Comparison of ENCODE assay signal across 13 mouse cellular contexts in genomic region chr15:7224151-7224775, GRCm38 (mm10).
DNase-seq lines count a peak whose midpoint lies in the region; ATAC-seq lines count a peak whose summit lies in the region.
"Had no signal": no experiment of that assay in that cellular context is flagged by ENCODE, and none has a peak within 500 bp of the region (broad histone marks: within the 10 kb centered on the region; RNA-seq: fewer than 3 reads in every experiment).

No protein-coding gene starts in this region.

- no peak overlapping the region for H3K4me2 ChIP-seq in forebrain, embryonic 13.5 days
- H3K4me2 ChIP-seq in forebrain, embryonic 11.5 days (ENCODE audit: low read depth, low read length, severe bottlenecking): no peak overlapping the region
- H3K4me2 ChIP-seq in forebrain, embryonic 16.5 days (ENCODE audit: low read length): no peak overlapping the region
- H3K4me2 ChIP-seq in intestine, embryonic 16.5 days (ENCODE audit: low read depth, low read length): no peak overlapping the region
- H3K4me2 ChIP-seq: limb, embryonic 13.5 days had no signal

- ATAC-seq in forebrain, embryonic 13.5 days: peak; percentile 44; the same call in 1 of the 2 replicates
- ATAC-seq in forebrain, embryonic 11.5 days (replicated peaks; ENCODE audit: low FRiP score): no peak
- ATAC-seq in forebrain, embryonic 16.5 days: peak; percentile 41
- no peak for ATAC-seq in intestine, embryonic 16.5 days
- ATAC-seq: intestine, postnatal 0 days had no signal

- H3K27ac ChIP-seq in forebrain, embryonic 13.5 days: no peak overlapping the region
- H3K27ac ChIP-seq in forebrain, embryonic 11.5 days (ENCODE audit: low read depth, low read length): no peak overlapping the region
- no peak overlapping the region for H3K27ac ChIP-seq in forebrain, embryonic 16.5 days (ENCODE audit: low read length)
- H3K27ac ChIP-seq in intestine, embryonic 16.5 days (ENCODE audit: low read length): no peak overlapping the region
- H3K27ac ChIP-seq: limb, embryonic 13.5 days; macrophage had no signal

- intact Hi-C loops in heart, postnatal 10 days (cut with DNase I): no loop called here

- no peak overlapping the region for H3K4me3 ChIP-seq in forebrain, embryonic 13.5 days
- no peak overlapping the region for H3K4me3 ChIP-seq in forebrain, embryonic 11.5 days (ENCODE audit: low read depth, low read length)
- H3K4me3 ChIP-seq in forebrain, embryonic 16.5 days (replicated peaks; ENCODE audit: low read length): no peak overlapping the region
- H3K4me3 ChIP-seq in intestine, embryonic 16.5 days (ENCODE audit: low read length): no peak overlapping the region
- H3K4me3 ChIP-seq: limb, embryonic 13.5 days had no signal

- no peaks in the 10 kb centered on the region for H3K36me3 ChIP-seq in forebrain, embryonic 13.5 days (ENCODE audit: poor library complexity, severe bottlenecking)
- H3K36me3 ChIP-seq in forebrain, embryonic 11.5 days (ENCODE audit: control insufficient read depth, insufficient read depth, low read length): no peaks in the 10 kb centered on the region
- H3K36me3 ChIP-seq in forebrain, embryonic 16.5 days (ENCODE audit: control insufficient read depth, insufficient read depth): no peaks in the 10 kb centered on the region
- no peaks in the 10 kb centered on the region for H3K36me3 ChIP-seq in intestine, embryonic 16.5 days (ENCODE audit: control insufficient read depth, insufficient read depth, low read length)
- H3K36me3 ChIP-seq: limb, embryonic 13.5 days had no signal

- whole genome bisulfite sequencing in forebrain, embryonic 13.5 days: 79% methylated on average over 12 of the region's 12 CpGs
- 88% methylated on average over 12 of the region's 12 CpGs for WGBS in forebrain, embryonic 11.5 days
- WGBS in forebrain, embryonic 16.5 days: 62% methylated on average over 12 of the region's 12 CpGs
- WGBS in intestine, embryonic 16.5 days: 68% methylated on average over 12 of the region's 12 CpGs

- H3K9ac ChIP-seq in forebrain, embryonic 13.5 days: no peak overlapping the region
- H3K9ac ChIP-seq in forebrain, embryonic 11.5 days (ENCODE audit: low read length): no peak overlapping the region
- no peak overlapping the region for H3K9ac ChIP-seq in forebrain, embryonic 16.5 days (replicated peaks; ENCODE audit: low read depth, low read length)
- H3K9ac ChIP-seq in intestine, embryonic 16.5 days (ENCODE audit: low read depth, low read length): no peak overlapping the region
- H3K9ac ChIP-seq: limb, embryonic 13.5 days had no signal

- H3K4me1 ChIP-seq in forebrain, embryonic 13.5 days: peaks cover 5% of the 10 kb centered on the region; the same call in 1 of the 2 replicates
- H3K4me1 ChIP-seq in forebrain, embryonic 11.5 days (replicated peaks; ENCODE audit: control insufficient read depth, insufficient read depth, low read length): no peaks in the 10 kb centered on the region
- H3K4me1 ChIP-seq in forebrain, embryonic 16.5 days (replicated peaks; ENCODE audit: control insufficient read depth, insufficient read depth, low read length): peaks cover 11% of the 10 kb centered on the region
- H3K4me1 ChIP-seq in intestine, embryonic 16.5 days (ENCODE audit: control insufficient read depth, insufficient read depth, low read length): no peaks in the 10 kb centered on the region

- no peaks in the 10 kb centered on the region for H3K27me3 ChIP-seq in forebrain, embryonic 13.5 days
- no peaks in the 10 kb centered on the region for H3K27me3 ChIP-seq in forebrain, embryonic 11.5 days (ENCODE audit: control insufficient read depth, insufficient read depth, low read length)
- H3K27me3 ChIP-seq in forebrain, embryonic 16.5 days (replicated peaks; ENCODE audit: control insufficient read depth, insufficient read depth, low read length): no peaks in the 10 kb centered on the region
- H3K27me3 ChIP-seq in intestine, embryonic 16.5 days (replicated peaks; ENCODE audit: control insufficient read depth, insufficient read depth, low read length): no peaks in the 10 kb centered on the region
- H3K27me3 ChIP-seq: limb, embryonic 13.5 days had no signal

- H3K9me3 ChIP-seq in forebrain, embryonic 13.5 days (replicated peaks): no peaks in the 10 kb centered on the region
- H3K9me3 ChIP-seq in forebrain, embryonic 11.5 days (ENCODE audit: control insufficient read depth, low read length): no peaks in the 10 kb centered on the region
- no peaks in the 10 kb centered on the region for H3K9me3 ChIP-seq in forebrain, embryonic 16.5 days (ENCODE audit: control insufficient read depth, low read length)
- no peaks in the 10 kb centered on the region for H3K9me3 ChIP-seq in intestine, embryonic 16.5 days (ENCODE audit: control insufficient read depth, low read length)
- H3K9me3 ChIP-seq: limb, embryonic 13.5 days had no signal

- DNase-seq in forebrain, embryonic 11.5 days (ENCODE audit: low spot score): no peak
- peak; percentile 32 to 44 for DNase-seq in layer of hippocampus, postnatal 10 days (ENCODE audit: low spot score in 2 of 2)
- no peak for DNase-seq in layer of hippocampus, postnatal 36 days
- DNase-seq in heart, postnatal 10 days: peak; percentile 38 to 39
- DNase-seq in frontal cortex, postnatal 25 days (ENCODE audit: low spot score in 2 of 2): no peak
- DNase-seq: cerebellum, adult 18-20 months; kidney, postnatal 25 days had no signal

Comparison
In these comparisons a context has a peak if more than half of its experiments do, and no peak if none do; other contexts are left out.
1. ATAC-seq: peak in forebrain, embryonic 13.5 days (single experiment) and forebrain, embryonic 16.5 days (single experiment); none in forebrain, embryonic 11.5 days (single experiment) and intestine, embryonic 16.5 days (single experiment).
2. DNase-seq: peak in layer of hippocampus, postnatal 10 days (2 of 2) and heart, postnatal 10 days (2 of 2); none in forebrain, embryonic 11.5 days (single experiment), layer of hippocampus, postnatal 36 days (0 of 2) and frontal cortex, postnatal 25 days (0 of 2).